Mouse (Mus musculus): ENCODE results near the gene Atm. TPM values are rescaled to one million over a fixed set of nuclear protein-coding genes. Genes with fewer than 3 reads are reported as not detected.

Gene Atm
- total RNA-seq, 1 experiment: 31.4 TPM

DNA sequence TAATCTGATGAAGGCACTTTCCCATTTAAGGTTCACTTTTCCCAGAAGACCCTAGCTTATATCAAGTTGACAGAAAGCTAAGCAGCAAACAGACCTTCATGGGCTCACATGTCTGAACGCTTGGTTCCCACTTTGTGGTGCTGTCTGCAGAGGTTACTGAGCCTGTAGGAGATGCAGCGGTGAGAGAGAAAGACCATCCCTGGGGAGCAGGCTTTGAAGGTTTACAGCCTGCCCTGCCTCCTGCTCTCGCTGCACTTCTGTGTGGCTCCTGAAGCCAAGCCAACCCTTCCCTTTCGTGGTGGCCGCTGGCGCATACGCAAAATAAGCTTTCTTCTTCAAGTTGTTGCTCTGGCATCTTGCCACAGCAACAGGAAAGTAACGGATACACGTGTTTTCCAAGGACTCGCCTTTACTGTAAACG, 134.2 kb downstream of the Atm start, which contains the start of gene 4930550C14Rik:
Gene 4930550C14Rik, plus strand, starts transcription at position 35 of the 421 bp plus-strand sequence.
- in situ Hi-C loops (cut with MboI; ENCODE audit: low sequenced_read_pairs in 2 of 2, unreplicated experiment in 2 of 2): no loop called here
- Histone ChIP-seq H3K9me3 (ENCODE audit: control insufficient read depth, insufficient read depth, low read depth, low read length) (no peaks in the 10 kb centered on the region), H3K27ac (ENCODE audit: insufficient read depth, low read depth, low read length, poor library complexity, severe bottlenecking) (no peak within 1 kb of the TSS; the same call in 1 of the 2 replicates), H3K9ac (ENCODE audit: insufficient read depth, low read depth, low read length, poor library complexity, severe bottlenecking) (peak within 1 kb of the TSS; percentile 65; the same call in 1 of the 2 replicates), H3K4me1 (ENCODE audit: control insufficient read depth in 2 of 2, insufficient read depth in 2 of 2, low read length in 2 of 2, poor library complexity in 1 of 2) (peaks cover 6 to 7% of the 10 kb centered on the region in 2 experiments), H3K4me3 (ENCODE audit: insufficient read depth in 1 of 2, low read depth in 1 of 2, low read length in 2 of 2, poor library complexity in 1 of 2, severe bottlenecking in 1 of 2) (peak within 1 kb of the TSS; percentile 18 to 76), H3K36me3 (ENCODE audit: control insufficient read depth, insufficient read depth, low read length, poor library complexity, severe bottlenecking) (no peaks in the 10 kb centered on the region; the same call in 1 of the 2 replicates)
- no peak for DNase-seq (ENCODE audit: low read depth, low spot score)
- TF ChIP-seq MAFK (IDR thresholded peaks at IDR 0.05; ENCODE audit: insufficient read depth, low read depth, low read length) (no peak), CHD2 (IDR thresholded peaks at IDR 0.05; ENCODE audit: low read depth, low read length) (no peak), ZNF384 (IDR thresholded peaks at IDR 0.05; ENCODE audit: low read depth, low read length) (no peak), ZC3H11A (IDR thresholded peaks at IDR 0.05; ENCODE audit: borderline replicate concordance, low read depth, low read length) (no peak), HCFC1 (IDR thresholded peaks at IDR 0.05; ENCODE audit: borderline replicate concordance, insufficient read depth, low read length) (no peak)

DNA sequence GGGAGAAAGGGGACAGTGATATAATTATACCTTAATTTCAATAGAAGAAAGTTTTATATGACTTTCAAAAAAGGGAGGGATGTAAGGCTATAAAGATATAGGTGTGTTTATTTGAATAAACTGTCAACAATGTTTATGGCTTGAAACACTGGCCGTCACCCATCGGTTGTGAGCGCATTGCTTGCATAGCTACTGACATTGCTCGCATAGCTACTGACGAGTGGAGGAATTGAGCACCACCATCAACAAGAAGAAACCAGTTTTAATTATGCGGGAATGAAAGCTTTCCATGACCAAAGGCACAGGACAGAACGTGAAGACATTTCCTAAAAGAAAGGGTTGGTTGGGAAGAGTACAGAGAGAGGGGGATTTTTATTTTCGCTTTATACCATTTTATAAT, 135.4 kb downstream of the Atm start:
- DNase-seq (ENCODE audit: low read depth, low spot score): no peak
- no peaks in the 10 kb centered on the region; the same call in 1 of the 2 replicates for H3K36me3 ChIP-seq (ENCODE audit: control insufficient read depth, insufficient read depth, low read length, poor library complexity, severe bottlenecking)
- H3K9ac ChIP-seq (ENCODE audit: insufficient read depth, low read depth, low read length, poor library complexity, severe bottlenecking): no peak overlapping the region
- H3K9me3 ChIP-seq (ENCODE audit: control insufficient read depth, insufficient read depth, low read depth, low read length): no peaks in the 10 kb centered on the region
- TF ChIP-seq ZC3H11A (IDR thresholded peaks at IDR 0.05; ENCODE audit: borderline replicate concordance, low read depth, low read length) (no peak), ZNF384 (IDR thresholded peaks at IDR 0.05; ENCODE audit: low read depth, low read length) (no peak), CHD2 (IDR thresholded peaks at IDR 0.05; ENCODE audit: low read depth, low read length) (no peak), MAFK (IDR thresholded peaks at IDR 0.05; ENCODE audit: insufficient read depth, low read depth, low read length) (no peak), HCFC1 (IDR thresholded peaks at IDR 0.05; ENCODE audit: borderline replicate concordance, insufficient read depth, low read length) (no peak)
- in situ Hi-C loops (cut with MboI; ENCODE audit: low sequenced_read_pairs in 2 of 2, unreplicated experiment in 2 of 2): no loop called here
- H3K27ac ChIP-seq (ENCODE audit: insufficient read depth, low read depth, low read length, poor library complexity, severe bottlenecking): no peak overlapping the region
- H3K4me3 ChIP-seq (ENCODE audit: insufficient read depth in 1 of 2, low read depth in 1 of 2, low read length in 2 of 2, poor library complexity in 1 of 2, severe bottlenecking in 1 of 2): no peak overlapping the region
- H3K4me1 ChIP-seq (ENCODE audit: control insufficient read depth in 2 of 2, insufficient read depth in 2 of 2, low read length in 2 of 2, poor library complexity in 1 of 2): peaks cover 6 to 7% of the 10 kb centered on the region in 2 experiments

DNA sequence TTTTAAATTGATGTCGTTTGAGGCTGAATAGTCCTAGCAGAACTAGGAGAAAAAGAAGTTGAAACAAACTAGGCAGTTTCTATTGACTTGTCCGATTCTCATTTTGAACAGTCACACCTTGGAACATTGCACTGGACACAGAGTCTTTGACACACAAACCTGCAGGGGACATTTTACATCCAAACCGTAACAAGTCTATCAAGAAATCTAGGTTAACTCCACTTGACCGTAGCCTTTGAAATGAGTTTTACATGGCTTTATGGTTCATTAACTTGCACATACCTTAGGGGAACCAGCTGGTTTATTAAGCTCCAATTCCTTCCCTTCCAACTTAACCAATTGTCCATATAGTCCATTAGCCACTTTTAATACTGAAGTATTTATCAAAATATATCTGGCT, 135.8 kb downstream of the Atm start:
- in situ Hi-C loops (cut with MboI; ENCODE audit: low sequenced_read_pairs in 2 of 2, unreplicated experiment in 2 of 2): no loop called here
- Histone ChIP-seq H3K9me3 (ENCODE audit: control insufficient read depth, insufficient read depth, low read depth, low read length) (no peaks in the 10 kb centered on the region), H3K27ac (ENCODE audit: insufficient read depth, low read depth, low read length, poor library complexity, severe bottlenecking) (no peak overlapping the region), H3K9ac (ENCODE audit: insufficient read depth, low read depth, low read length, poor library complexity, severe bottlenecking) (no peak overlapping the region), H3K4me1 (ENCODE audit: control insufficient read depth in 2 of 2, insufficient read depth in 2 of 2, low read length in 2 of 2, poor library complexity in 1 of 2) (peaks cover 5 to 7% of the 10 kb centered on the region in 2 experiments), H3K36me3 (ENCODE audit: control insufficient read depth, insufficient read depth, low read length, poor library complexity, severe bottlenecking) (no peaks in the 10 kb centered on the region; the same call in 1 of the 2 replicates), H3K4me3 (ENCODE audit: insufficient read depth in 1 of 2, low read depth in 1 of 2, low read length in 2 of 2, poor library complexity in 1 of 2, severe bottlenecking in 1 of 2) (no peak overlapping the region)
- TF ChIP-seq ZNF384 (IDR thresholded peaks at IDR 0.05; ENCODE audit: low read depth, low read length) (no peak), ZC3H11A (IDR thresholded peaks at IDR 0.05; ENCODE audit: borderline replicate concordance, low read depth, low read length) (no peak), HCFC1 (IDR thresholded peaks at IDR 0.05; ENCODE audit: borderline replicate concordance, insufficient read depth, low read length) (no peak), CHD2 (IDR thresholded peaks at IDR 0.05; ENCODE audit: low read depth, low read length) (no peak), MAFK (IDR thresholded peaks at IDR 0.05; ENCODE audit: insufficient read depth, low read depth, low read length) (no peak)
- no peak for DNase-seq (ENCODE audit: low read depth, low spot score)

DNA sequence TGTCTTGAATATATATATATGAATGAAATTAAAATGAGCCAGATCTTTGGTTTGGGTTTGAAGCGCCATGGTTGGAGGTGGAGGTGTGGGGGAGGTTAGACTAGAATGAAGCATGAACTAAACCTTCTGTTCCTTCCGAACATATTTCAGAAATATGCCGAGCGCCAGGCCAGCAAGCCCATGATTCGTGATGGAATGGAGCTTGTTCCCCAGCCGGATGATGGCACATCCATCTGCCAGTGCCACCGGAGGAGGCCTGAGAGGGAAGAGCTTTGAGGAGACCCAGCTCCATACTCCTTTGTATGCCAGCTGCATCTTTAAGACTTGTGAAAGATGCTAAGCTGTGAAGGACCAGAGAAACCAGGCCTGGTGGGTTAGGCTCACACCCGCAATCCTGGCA, 137.0 kb downstream of the Atm start:
- DNase-seq (ENCODE audit: low read depth, low spot score): no peak
- Histone ChIP-seq H3K36me3 (ENCODE audit: control insufficient read depth, insufficient read depth, low read length, poor library complexity, severe bottlenecking) (no peaks in the 10 kb centered on the region; the same call in 1 of the 2 replicates), H3K27ac (ENCODE audit: insufficient read depth, low read depth, low read length, poor library complexity, severe bottlenecking) (no peak overlapping the region), H3K4me3 (ENCODE audit: insufficient read depth in 1 of 2, low read depth in 1 of 2, low read length in 2 of 2, poor library complexity in 1 of 2, severe bottlenecking in 1 of 2) (no peak overlapping the region), H3K4me1 (ENCODE audit: control insufficient read depth in 2 of 2, insufficient read depth in 2 of 2, low read length in 2 of 2, poor library complexity in 1 of 2) (peaks cover 4 to 7% of the 10 kb centered on the region in 2 experiments), H3K9me3 (ENCODE audit: control insufficient read depth, insufficient read depth, low read depth, low read length) (no peaks in the 10 kb centered on the region), H3K9ac (ENCODE audit: insufficient read depth, low read depth, low read length, poor library complexity, severe bottlenecking) (no peak overlapping the region)
- in situ Hi-C loops (cut with MboI; ENCODE audit: low sequenced_read_pairs in 2 of 2, unreplicated experiment in 2 of 2): loop anchor here in 1 of 2 experiments (25.0 kb wide), 1 partner anchor 137 kb away; no protein-coding TSS in a partner anchor
- no peak for TF ChIP-seq ZC3H11A (IDR thresholded peaks at IDR 0.05; ENCODE audit: borderline replicate concordance, low read depth, low read length)
- TF ChIP-seq HCFC1 (IDR thresholded peaks at IDR 0.05; ENCODE audit: borderline replicate concordance, insufficient read depth, low read length): no peak
- no peak for TF ChIP-seq ZNF384 (IDR thresholded peaks at IDR 0.05; ENCODE audit: low read depth, low read length)
- TF ChIP-seq MAFK (IDR thresholded peaks at IDR 0.05; ENCODE audit: insufficient read depth, low read depth, low read length): no peak
- TF ChIP-seq CHD2 (IDR thresholded peaks at IDR 0.05; ENCODE audit: low read depth, low read length): no peak

All from ES-E14 (cell line).